Mouse (Mus musculus) bone marrow macrophage, adult 2 months (primary cell): ENCODE measurements at regions not wholly inside any gene's neighbourhood (a gene's known extent, or its start where the extent isn't known, plus 50 kb on each side); places are given as distances from the start of the nearest gene placed in this dataset.

Experiments
- CTCF ChIP-seq: IDR thresholded peaks from 2 replicates; pipeline ENCODE4 v1.5.1; 2012; ENCODE audit warnings: low read depth, mild to moderate bottlenecking, low read length, moderate library complexity
- POLR2A ChIP-seq: IDR thresholded peaks from 2 replicates; pipeline ENCODE4 v1.6.1; 2012; ENCODE audit warnings: mild to moderate bottlenecking, low read depth, low read length, borderline replicate concordance

DNA sequence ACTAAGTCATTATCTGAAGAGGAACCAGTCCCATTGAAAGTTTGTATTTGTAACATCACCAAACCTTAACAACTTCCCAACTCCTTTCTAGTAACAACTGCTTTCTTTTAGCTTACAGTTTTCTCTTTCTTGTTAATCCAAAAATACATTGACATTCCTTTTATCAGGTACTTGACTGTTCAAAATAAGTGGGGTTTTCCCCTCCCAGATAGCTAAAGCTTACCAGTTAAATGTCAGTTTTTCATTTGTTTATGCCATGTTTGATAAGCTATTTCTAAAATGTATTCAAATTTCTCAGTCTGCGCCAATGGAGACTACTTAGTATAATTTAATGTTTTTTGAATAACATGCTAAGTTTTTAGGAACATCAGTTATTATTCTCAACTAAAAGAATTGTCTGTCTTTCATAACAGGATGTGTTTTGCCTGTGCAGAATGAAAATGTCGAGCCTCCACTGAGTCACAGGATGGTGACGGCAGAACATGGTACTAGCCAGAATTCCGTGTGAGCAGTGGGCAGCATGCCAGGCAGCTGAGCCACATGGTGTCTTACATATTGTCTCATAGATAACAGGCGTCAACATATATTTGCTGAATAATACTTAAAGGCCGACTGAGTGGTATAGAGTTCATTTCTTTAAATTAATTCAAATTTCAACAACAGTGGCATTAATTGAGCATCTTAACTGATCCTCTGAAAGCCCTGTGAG lies 82.1 kb upstream of the Atg10 start:
- TF ChIP-seq CTCF: no peak
- TF ChIP-seq POLR2A: no peak
